Mouse (Mus musculus): ENCODE data around the gene Edc4. TPM values are rescaled to one million over a fixed set of nuclear protein-coding genes. Genes with fewer than 3 reads are reported as not detected.

Edc4 gene
- polyA plus RNA-seq, 1 experiment from 2014 or later, result 50.2 TPM

DNA sequence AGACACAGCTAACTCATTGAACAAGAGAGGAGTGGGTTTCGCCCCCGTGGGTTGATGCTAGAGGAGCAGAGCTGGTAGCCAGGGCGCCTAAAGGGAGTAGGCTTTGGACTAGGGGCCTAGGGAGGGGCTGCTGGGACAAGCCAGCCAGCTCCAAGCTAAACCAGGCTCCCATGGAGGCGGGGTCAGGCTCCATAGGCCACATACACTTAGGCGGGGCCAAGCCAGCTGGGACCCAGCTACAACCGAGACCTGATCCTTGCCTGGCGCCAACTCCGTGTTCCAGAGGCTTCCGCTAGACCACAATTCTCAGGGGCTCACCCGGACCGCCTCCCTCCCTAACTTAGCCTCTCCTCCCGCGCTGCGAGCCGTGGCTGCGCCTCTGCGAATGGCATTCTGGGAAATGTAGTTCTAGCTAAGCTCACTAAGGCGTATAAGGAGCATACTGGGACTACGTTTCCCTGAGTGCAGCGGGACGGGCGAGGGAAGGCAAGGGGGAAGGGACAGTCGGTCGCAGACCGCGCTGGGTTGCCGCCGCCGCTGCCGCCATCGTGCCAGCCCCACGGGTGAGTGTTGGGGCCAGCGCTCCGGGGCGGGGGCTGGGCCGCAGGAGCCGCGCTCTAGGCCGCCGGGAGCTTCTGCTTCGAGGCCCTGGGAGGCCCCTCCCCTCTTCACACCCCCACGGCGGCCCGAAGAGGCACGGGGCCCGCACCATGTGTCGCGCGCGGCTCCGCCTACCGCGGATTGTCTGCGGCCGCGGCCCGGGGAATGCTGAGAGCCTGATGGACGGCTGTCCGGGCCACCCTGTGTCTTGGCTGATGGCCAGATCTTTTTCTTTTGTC is 20.3 kb upstream of the Edc4 start, which contains the start of gene Nutf2:
Gene Nutf2, plus strand, starts transcription at position 438 of the 839 bp plus-strand sequence.
- peaks cover 12% of the 10 kb centered on the region for H3K36me3 ChIP-seq (ENCODE audit: control insufficient read depth, insufficient read depth, low read length)
- H3K9me3 ChIP-seq (ENCODE audit: control insufficient read depth, low read length), result no peaks in the 10 kb centered on the region
- H3K9ac ChIP-seq (ENCODE audit: low read length), result peak within 1 kb of the TSS; percentile 98
- no peaks in the 10 kb centered on the region for H3K27me3 ChIP-seq (ENCODE audit: control insufficient read depth, insufficient read depth, low read depth, low read length)
- peak within 1 kb of the TSS; percentile 65 for H3K4me2 ChIP-seq (ENCODE audit: low read depth, low read length)
- H3K27ac ChIP-seq (ENCODE audit: low read length), result peak within 1 kb of the TSS; percentile 95
- peaks cover 37% of the 10 kb centered on the region for H3K4me1 ChIP-seq (replicated peaks; ENCODE audit: control insufficient read depth, insufficient read depth, low read length)
- peak; percentile 99 for ATAC-seq (ENCODE audit: low read depth)
- under 1% methylated on average over 53 of the region's 59 CpGs for whole genome bisulfite sequencing
- H3K4me3 ChIP-seq (ENCODE audit: low read length), result peak within 1 kb of the TSS; percentile 99

- H3K27me3 ChIP-seq (ENCODE audit: control insufficient read depth, insufficient read depth, low read depth, low read length), result no peaks in the 10 kb centered on the region
- peak overlapping the region; percentile 98 for H3K9ac ChIP-seq (ENCODE audit: low read length)
- H3K36me3 ChIP-seq (ENCODE audit: control insufficient read depth, insufficient read depth, low read length), result peaks cover 23% of the 10 kb centered on the region
- H3K9me3 ChIP-seq (ENCODE audit: control insufficient read depth, low read length), result no peaks in the 10 kb centered on the region
- H3K4me2 ChIP-seq (ENCODE audit: low read depth, low read length), result peak overlapping the region; percentile 65
- no peak overlapping the region for H3K27ac ChIP-seq (ENCODE audit: low read length)
- no peak for ATAC-seq (ENCODE audit: low read depth)
- H3K4me3 ChIP-seq (ENCODE audit: low read length), result peak overlapping the region; percentile 99
- H3K4me1 ChIP-seq (replicated peaks; ENCODE audit: control insufficient read depth, insufficient read depth, low read length), result peaks cover 31% of the 10 kb centered on the region
- 0% methylated on average over 1 of the region's 1 CpGs for WGBS
Measured at GRCm38 (mm10) chr8:105861951-105862350, 18.7 kb upstream of the Edc4 start.

DNA sequence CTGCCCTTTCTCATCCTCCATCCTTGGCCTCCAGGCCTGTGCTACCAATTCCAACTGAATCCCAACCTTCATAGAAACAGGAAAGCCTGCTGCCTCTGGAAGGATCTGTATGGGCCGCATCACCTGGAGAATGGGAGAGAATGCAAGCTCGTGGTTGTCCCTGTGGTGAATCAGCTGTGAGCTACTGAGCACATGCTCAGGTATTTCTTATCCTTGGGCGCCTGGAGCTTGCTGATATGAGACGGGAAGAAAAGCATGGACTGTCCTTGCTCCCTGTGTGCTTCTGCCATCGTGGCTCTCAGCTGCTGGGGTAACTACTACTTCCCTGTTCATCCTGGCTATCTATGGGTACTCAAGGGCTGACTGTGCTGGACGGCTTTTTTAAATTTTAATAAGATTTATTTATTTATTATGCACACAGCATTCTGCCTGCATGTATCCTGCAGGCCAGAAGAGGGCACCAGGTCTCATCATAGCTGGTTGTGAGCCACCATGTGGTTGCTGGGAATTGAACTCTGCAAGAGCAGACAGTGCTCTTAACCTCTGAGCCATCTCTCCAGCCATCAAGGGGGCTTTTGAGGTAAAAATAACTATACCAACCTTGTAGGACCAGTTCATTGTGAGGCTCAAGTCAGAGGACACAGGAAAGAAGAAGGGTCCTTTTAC is 14.2 kb upstream of the Edc4 start:
- no peak overlapping the region for H3K9ac ChIP-seq (ENCODE audit: low read length)
- no peak overlapping the region for H3K4me2 ChIP-seq (ENCODE audit: low read depth, low read length)
- no peaks in the 10 kb centered on the region for H3K27me3 ChIP-seq (ENCODE audit: control insufficient read depth, insufficient read depth, low read depth, low read length)
- no peaks in the 10 kb centered on the region for H3K9me3 ChIP-seq (ENCODE audit: control insufficient read depth, low read length)
- ATAC-seq (ENCODE audit: low read depth), result no peak
- no peak overlapping the region for H3K27ac ChIP-seq (ENCODE audit: low read length)
- no peak overlapping the region for H3K4me3 ChIP-seq (ENCODE audit: low read length)
- peaks cover 12% of the 10 kb centered on the region for H3K4me1 ChIP-seq (replicated peaks; ENCODE audit: control insufficient read depth, insufficient read depth, low read length)
- WGBS, result 77% methylated on average over 6 of the region's 6 CpGs
- H3K36me3 ChIP-seq (ENCODE audit: control insufficient read depth, insufficient read depth, low read length), result peaks cover 32% of the 10 kb centered on the region

DNA sequence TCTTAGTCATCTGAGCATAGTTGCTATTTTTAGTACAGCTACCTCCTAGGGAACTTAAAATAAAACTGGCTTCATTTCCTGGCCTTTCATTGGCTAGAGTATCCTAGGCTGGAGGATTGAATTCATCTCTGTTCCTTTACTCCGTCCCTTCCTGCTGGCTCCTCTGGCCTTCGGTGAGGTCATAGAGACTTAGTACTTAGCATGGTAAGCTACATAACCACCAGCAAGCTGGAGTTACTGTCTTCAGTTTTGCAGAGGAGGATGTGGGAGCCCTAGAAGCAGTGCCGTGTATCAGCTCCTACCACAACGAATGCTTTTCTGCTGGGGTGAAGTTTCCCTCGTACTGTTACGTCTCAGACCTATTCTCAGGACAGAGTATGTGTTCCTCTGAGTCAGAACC is 6.4 kb upstream of the Edc4 start:
- Histone ChIP-seq H3K4me3 (ENCODE audit: low read length) (no peak overlapping the region), H3K27ac (ENCODE audit: low read length) (no peak overlapping the region), H3K4me1 (replicated peaks; ENCODE audit: control insufficient read depth, insufficient read depth, low read length) (no peaks in the 10 kb centered on the region), H3K9me3 (ENCODE audit: control insufficient read depth, low read length) (no peaks in the 10 kb centered on the region), H3K9ac (ENCODE audit: low read length) (no peak overlapping the region), H3K27me3 (ENCODE audit: control insufficient read depth, insufficient read depth, low read depth, low read length) (no peaks in the 10 kb centered on the region), H3K4me2 (ENCODE audit: low read depth, low read length) (no peak overlapping the region), H3K36me3 (ENCODE audit: control insufficient read depth, insufficient read depth, low read length) (peaks cover 34% of the 10 kb centered on the region)
- WGBS, result 83% methylated on average over 6 of the region's 6 CpGs
- ATAC-seq (ENCODE audit: low read depth), result 0 out of 2 replicates have a peak, but pooled peaks have one; percentile 47

DNA sequence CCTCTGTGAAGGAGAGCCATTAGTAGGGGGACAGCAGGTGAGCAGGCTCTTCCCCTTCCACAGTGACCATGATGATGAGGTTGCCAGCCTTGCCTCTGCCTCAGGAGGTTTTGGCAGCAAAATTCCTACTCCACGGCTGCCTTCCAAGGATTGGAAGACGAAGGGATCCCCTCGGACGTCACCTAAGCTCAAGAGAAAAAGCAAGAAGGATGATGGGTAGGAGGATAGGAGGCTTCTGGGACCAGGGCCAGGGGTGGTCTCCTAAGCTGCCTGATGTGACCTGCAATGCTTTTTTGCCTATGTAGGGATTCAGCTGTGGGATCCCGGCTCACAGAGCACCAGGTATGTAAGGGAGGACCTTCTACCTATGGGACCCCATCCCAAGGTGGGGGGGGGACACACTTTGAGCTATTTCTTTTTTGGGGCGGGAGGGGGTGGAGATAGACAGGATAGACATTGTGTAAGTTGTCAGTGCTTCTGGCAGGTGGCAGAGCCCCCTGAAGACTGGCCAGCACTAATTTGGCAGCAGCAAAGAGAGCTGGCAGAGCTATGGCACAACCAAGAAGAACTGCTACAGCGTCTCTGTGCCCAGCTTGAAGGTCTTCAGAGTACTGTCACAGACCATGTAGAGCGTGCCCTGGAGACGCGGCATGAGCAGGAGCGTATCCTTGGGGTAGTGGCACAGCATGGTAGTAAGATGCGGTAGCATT is 9.2 kb downstream of the Edc4 start:
- peaks cover 3% of the 10 kb centered on the region; the same call in 1 of the 2 replicates for H3K4me1 ChIP-seq (replicated peaks; ENCODE audit: control insufficient read depth, insufficient read depth, low read length)
- no peak overlapping the region for H3K27ac ChIP-seq (ENCODE audit: low read length)
- WGBS, result 89% methylated on average over 12 of the region's 12 CpGs
- no peak overlapping the region for H3K4me2 ChIP-seq (ENCODE audit: low read depth, low read length)
- H3K9ac ChIP-seq (ENCODE audit: low read length), result no peak overlapping the region
- ATAC-seq (ENCODE audit: low read depth), result no peak
- H3K4me3 ChIP-seq (ENCODE audit: low read length), result no peak overlapping the region
- no peaks in the 10 kb centered on the region for H3K27me3 ChIP-seq (ENCODE audit: control insufficient read depth, insufficient read depth, low read depth, low read length)
- H3K9me3 ChIP-seq (ENCODE audit: control insufficient read depth, low read length), result no peaks in the 10 kb centered on the region
- peaks cover 62% of the 10 kb centered on the region for H3K36me3 ChIP-seq (ENCODE audit: control insufficient read depth, insufficient read depth, low read length)

DNA sequence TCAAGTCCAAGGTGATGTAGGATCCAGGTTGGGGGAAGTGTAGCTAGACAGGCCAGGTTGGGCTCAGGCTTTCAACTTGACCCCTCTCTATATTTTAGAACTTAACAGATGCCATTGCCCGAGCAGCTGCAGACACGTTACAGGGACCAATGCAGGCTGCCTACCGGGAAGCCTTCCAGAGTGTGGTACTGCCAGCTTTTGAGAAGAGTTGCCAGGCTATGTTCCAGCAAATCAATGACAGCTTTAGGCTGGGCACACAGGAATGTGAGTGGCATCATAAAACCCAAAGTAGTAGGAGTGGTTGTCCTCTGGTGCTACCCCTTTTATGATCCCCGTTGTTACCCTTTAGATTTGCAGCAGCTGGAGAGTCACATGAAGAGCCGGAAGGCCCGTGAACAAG is 10.2 kb downstream of the Edc4 start:
- Histone ChIP-seq H3K4me1 (replicated peaks; ENCODE audit: control insufficient read depth, insufficient read depth, low read length) (peaks cover 3% of the 10 kb centered on the region; the same call in 1 of the 2 replicates), H3K27me3 (ENCODE audit: control insufficient read depth, insufficient read depth, low read depth, low read length) (no peaks in the 10 kb centered on the region), H3K4me3 (ENCODE audit: low read length) (no peak overlapping the region), H3K9me3 (ENCODE audit: control insufficient read depth, low read length) (no peaks in the 10 kb centered on the region), H3K9ac (ENCODE audit: low read length) (no peak overlapping the region), H3K4me2 (ENCODE audit: low read depth, low read length) (no peak overlapping the region), H3K36me3 (ENCODE audit: control insufficient read depth, insufficient read depth, low read length) (peaks cover 54% of the 10 kb centered on the region), H3K27ac (ENCODE audit: low read length) (no peak overlapping the region)
- 81% methylated on average over 6 of the region's 6 CpGs for WGBS
- no peak for ATAC-seq (ENCODE audit: low read depth)

DNA sequence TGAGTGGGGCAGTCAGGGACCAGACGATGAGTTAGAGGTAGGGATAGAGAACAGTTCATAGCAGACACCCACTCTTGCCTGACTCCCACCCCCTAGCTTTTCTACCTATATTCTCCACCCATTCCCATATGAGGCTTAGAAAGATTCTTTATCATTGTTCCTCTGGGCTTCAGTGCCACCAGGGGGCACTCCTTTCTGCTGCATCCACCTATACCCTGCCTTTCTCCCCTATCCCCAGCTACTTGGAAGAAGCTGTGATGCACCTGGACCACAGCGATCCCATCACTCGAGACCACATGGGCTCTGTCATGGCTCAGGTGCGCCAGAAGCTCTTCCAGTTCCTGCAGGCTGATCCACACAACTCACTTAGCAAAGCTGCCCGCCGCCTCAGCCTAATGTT is 11.8 kb downstream of the Edc4 start:
- Histone ChIP-seq H3K9me3 (ENCODE audit: control insufficient read depth, low read length) (no peaks in the 10 kb centered on the region), H3K36me3 (ENCODE audit: control insufficient read depth, insufficient read depth, low read length) (peaks cover 40% of the 10 kb centered on the region), H3K27ac (ENCODE audit: low read length) (no peak overlapping the region), H3K27me3 (ENCODE audit: control insufficient read depth, insufficient read depth, low read depth, low read length) (no peaks in the 10 kb centered on the region), H3K4me1 (replicated peaks; ENCODE audit: control insufficient read depth, insufficient read depth, low read length) (peaks cover 3% of the 10 kb centered on the region; the same call in 1 of the 2 replicates), H3K9ac (ENCODE audit: low read length) (no peak overlapping the region), H3K4me2 (ENCODE audit: low read depth, low read length) (no peak overlapping the region), H3K4me3 (ENCODE audit: low read length) (no peak overlapping the region)
- WGBS, result 81% methylated on average over 6 of the region's 6 CpGs
- no peak for ATAC-seq (ENCODE audit: low read depth)

- H3K4me1 ChIP-seq (replicated peaks; ENCODE audit: control insufficient read depth, insufficient read depth, low read length), result peaks cover 3% of the 10 kb centered on the region; the same call in 1 of the 2 replicates
- H3K36me3 ChIP-seq (ENCODE audit: control insufficient read depth, insufficient read depth, low read length), result peaks cover 36% of the 10 kb centered on the region
- peak within 1 kb of the TSS; percentile 38; the same call in 1 of the 2 replicates for H3K27ac ChIP-seq (ENCODE audit: low read length)
- H3K4me2 ChIP-seq (ENCODE audit: low read depth, low read length), result no peak within 1 kb of the TSS
- ATAC-seq (ENCODE audit: low read depth), result peak; percentile 91
- H3K9me3 ChIP-seq (ENCODE audit: control insufficient read depth, low read length), result no peaks in the 10 kb centered on the region
- H3K9ac ChIP-seq (ENCODE audit: low read length), result no peak within 1 kb of the TSS
- H3K27me3 ChIP-seq (ENCODE audit: control insufficient read depth, insufficient read depth, low read depth, low read length), result no peaks in the 10 kb centered on the region
- H3K4me3 ChIP-seq (ENCODE audit: low read length), result no peak within 1 kb of the TSS
- 18% methylated on average over 11 of the region's 11 CpGs for WGBS
Measured at GRCm38 (mm10) chr8:105893339-105893738, 12.7 kb downstream of the Edc4 start, which contains the start of gene Nrn1l. Gene Nrn1l (plus strand): TSS chr8:105893567.

Data from lung, embryonic 16.5 days (tissue).